Mouse (Mus musculus) CH12.LX (cell line): ENCODE measurements around the gene Alox12b. TPM values are rescaled to one million over a fixed set of nuclear protein-coding genes. Genes with fewer than 3 reads are reported as not detected.

Experiments used
- DNase-seq: peaks from one replicate; pipeline ENCODE4 v3.0.0-alpha.2; 2013; ENCODE audit errors: extremely low read depth
- H3K27ac ChIP-seq: 2 replicates; pipeline ENCODE4 v1.5.1; 2012; ENCODE audit warnings: low read depth, mild to moderate bottlenecking, control low read depth, moderate library complexity; ENCODE audit not compliant: insufficient read depth
- H3K27me3 ChIP-seq: replicated peaks from 2 replicates; pipeline ENCODE3; 2012; ENCODE audit warnings: inconsistent platforms
- H3K36me3 ChIP-seq, 2 experiments: replicated peaks in 1 of 2; 2 replicates each; pipeline versions ENCODE3 to v1.6.1; 2012; ENCODE audit warnings: inconsistent platforms in 1 of 2, low read length in 1 of 2, mild to moderate bottlenecking in 1 of 2, mixed read lengths in 1 of 2, moderate library complexity in 1 of 2; ENCODE audit not compliant: control insufficient read depth in 1 of 2, insufficient read depth in 1 of 2
- H3K4me1 ChIP-seq, 2 experiments: 2 replicates each; pipeline ENCODE4 v1.6.1; 2012; ENCODE audit warnings: inconsistent platforms in 1 of 2, moderate library complexity in 1 of 2; ENCODE audit not compliant: insufficient read depth in 2 of 2, control insufficient read depth in 1 of 2
- H3K4me2 ChIP-seq: 2 replicates; pipeline ENCODE4 v1.6.1; 2012; ENCODE audit warnings: low read depth, mild to moderate bottlenecking, control low read depth; ENCODE audit not compliant: poor library complexity, insufficient read depth, severe bottlenecking
- H3K4me3 ChIP-seq, 3 experiments: fragments of 150-350 bp in 1 of 3; sonication (generic) in 1 of 3; replicated peaks in 1 of 3; 2 replicates each; pipeline versions ENCODE3 to v1.5.1; 2011 to 2012; ENCODE audit warnings: low read depth in 2 of 3, low read length in 2 of 3, mild to moderate bottlenecking in 2 of 3, moderate library complexity in 2 of 3, control low read depth in 1 of 3, improper control_type of control experiment in 1 of 3, inconsistent platforms in 1 of 3, mixed read lengths in 1 of 3; ENCODE audit not compliant: poor library complexity in 1 of 3
- H3K79me2 ChIP-seq: replicated peaks from 2 replicates; pipeline ENCODE4 v1.6.1; 2012; ENCODE audit warnings: mild to moderate bottlenecking, moderate library complexity; ENCODE audit not compliant: control insufficient read depth, poor library complexity, insufficient read depth, severe bottlenecking; ENCODE audit errors: extremely low read depth
- H3K9ac ChIP-seq: 2 replicates; pipeline ENCODE4 v1.6.1; 2012; ENCODE audit warnings: low read depth, mild to moderate bottlenecking, control low read depth, moderate library complexity; ENCODE audit not compliant: insufficient read depth
- H3K9me3 ChIP-seq: replicated peaks from 2 replicates; pipeline ENCODE3; 2012; ENCODE audit warnings: low read length, inconsistent platforms, mixed read lengths
- BHLHE40 ChIP-seq: IDR thresholded peaks from 2 replicates; pipeline ENCODE4 v1.6.1; 2011; ENCODE audit warnings: mild to moderate bottlenecking, low read depth, low read length, improper control_type of control experiment
- CHD1 ChIP-seq: IDR thresholded peaks from 2 replicates; pipeline ENCODE4 v1.6.1; 2012; ENCODE audit warnings: low read depth, low read length, improper control_type of control experiment, inconsistent platforms
- CHD2 ChIP-seq: IDR thresholded peaks from 2 replicates; pipeline ENCODE4 v1.6.1; 2011; ENCODE audit warnings: low read length, improper control_type of control experiment
- CTCF ChIP-seq, 2 experiments: IDR thresholded peaks in 1 of 2; conservative IDR thresholded peaks in 1 of 2; 2 replicates each; pipeline ENCODE4 v1.5.1; 2011 to 2012; ENCODE audit warnings: low read depth in 2 of 2, low read length in 2 of 2, improper control_type of control experiment in 1 of 2, inconsistent platforms in 1 of 2, mild to moderate bottlenecking in 1 of 2, moderate library complexity in 1 of 2
- ELF1 ChIP-seq: IDR thresholded peaks from 2 replicates; pipeline ENCODE4 v1.6.1; 2014; ENCODE audit warnings: low read depth, mild to moderate bottlenecking, inconsistent platforms, low read length, improper control_type of control experiment
- ETS1 ChIP-seq: conservative IDR thresholded peaks from 2 replicates; pipeline ENCODE4 v1.6.1; 2012; ENCODE audit warnings: low read depth, mild to moderate bottlenecking, inconsistent platforms, low read length, improper control_type of control experiment, moderate library complexity
- GABPA ChIP-seq: IDR thresholded peaks from 2 replicates; pipeline ENCODE4 v1.6.1; 2012; ENCODE audit warnings: low read depth, low read length, improper control_type of control experiment, inconsistent platforms; ENCODE audit not compliant: insufficient replicate concordance
- IRF4 ChIP-seq: IDR thresholded peaks from 2 replicates; pipeline ENCODE4 v1.6.1; 2014; ENCODE audit warnings: low read depth, mild to moderate bottlenecking, inconsistent platforms, low read length, improper control_type of control experiment
- JUN ChIP-seq: IDR thresholded peaks from 2 replicates; pipeline ENCODE4 v1.6.1; 2011; ENCODE audit warnings: low read depth, mild to moderate bottlenecking, low read length, improper control_type of control experiment, moderate library complexity; ENCODE audit not compliant: insufficient read depth
- JUND ChIP-seq: conservative IDR thresholded peaks from 2 replicates; pipeline ENCODE4 v1.6.1; 2011; ENCODE audit warnings: low read depth, low read length, improper control_type of control experiment
- MAZ ChIP-seq: IDR thresholded peaks from 2 replicates; pipeline ENCODE4 v1.6.1; 2012; ENCODE audit warnings: low read depth, mild to moderate bottlenecking, inconsistent platforms, low read length, improper control_type of control experiment, moderate library complexity
- MEF2A ChIP-seq: IDR thresholded peaks from 2 replicates; pipeline ENCODE4 v1.6.1; 2014; ENCODE audit warnings: low read depth, mild to moderate bottlenecking, inconsistent platforms, low read length, improper control_type of control experiment, borderline replicate concordance
- NELFE ChIP-seq: IDR thresholded peaks from 2 replicates; pipeline ENCODE4 v1.6.1; 2011; ENCODE audit warnings: low read depth, low read length, improper control_type of control experiment
- NRF1 ChIP-seq: IDR thresholded peaks from 2 replicates; pipeline ENCODE4 v1.6.1; 2014; ENCODE audit warnings: low read depth, mild to moderate bottlenecking, inconsistent platforms, low read length, improper control_type of control experiment, moderate library complexity
- POLR2A ChIP-seq: IDR thresholded peaks from 2 replicates; pipeline ENCODE4 v1.6.1; 2011; ENCODE audit warnings: low read depth, mild to moderate bottlenecking, improper control_type of control experiment, low read length
- POLR2AphosphoS2 ChIP-seq: IDR thresholded peaks from 2 replicates; pipeline ENCODE4 v1.6.1; 2011; ENCODE audit warnings: low read depth, low read length, improper control_type of control experiment
- RCOR1 ChIP-seq: conservative IDR thresholded peaks from 2 replicates; pipeline ENCODE4 v1.6.1; 2012; ENCODE audit warnings: low read depth, mild to moderate bottlenecking, inconsistent platforms, low read length, improper control_type of control experiment
- SIN3A ChIP-seq: IDR thresholded peaks from 2 replicates; pipeline ENCODE4 v1.6.1; 2012; ENCODE audit warnings: low read length, improper control_type of control experiment, inconsistent platforms
- SMC3 ChIP-seq: IDR thresholded peaks from 2 replicates; pipeline ENCODE4 v1.6.1; 2011; ENCODE audit warnings: low read depth, low read length, improper control_type of control experiment
- TCF12 ChIP-seq: IDR thresholded peaks from 2 replicates; pipeline ENCODE4 v1.6.1; 2014; ENCODE audit warnings: low read depth, mild to moderate bottlenecking, inconsistent platforms, low read length, improper control_type of control experiment
- UBTF ChIP-seq: IDR thresholded peaks from 2 replicates; pipeline ENCODE4 v1.6.1; 2012; ENCODE audit warnings: low read depth, mild to moderate bottlenecking, inconsistent platforms, low read length, improper control_type of control experiment, moderate library complexity
- USF2 ChIP-seq: conservative IDR thresholded peaks from 2 replicates; pipeline ENCODE4 v1.6.1; 2011; ENCODE audit warnings: low read depth, low read length, improper control_type of control experiment
- ZKSCAN1 ChIP-seq: IDR thresholded peaks from 2 replicates; pipeline ENCODE4 v1.6.1; 2012; ENCODE audit warnings: low read depth, inconsistent platforms, low read length, improper control_type of control experiment, borderline replicate concordance
- ZNF384 ChIP-seq: IDR thresholded peaks from 2 replicates; pipeline ENCODE4 v1.6.1; 2012; ENCODE audit warnings: low read depth, low read length, improper control_type of control experiment, inconsistent platforms
- dilution Hi-C: fragments of 300-500 bp; cut with MboI; formaldehyde crosslinking; loops from 2 replicates; pipeline ENCODE4 v1.14.3; 2020; ENCODE audit warnings: low sequenced_read_pairs; ENCODE audit not compliant: extremely low pct_unique_long_range_greater_than_20kb, extremely low pct_ligation_motif_present
- in situ Hi-C: fragments of 300-500 bp; cut with MboI; formaldehyde crosslinking; loops from 3 replicates; pipeline ENCODE4 v1.14.3; 2019; ENCODE audit warnings: low sequenced_read_pairs, low pct_ligation_motif_present, low pct_unique_long_range_greater_than_20kb, mixed read lengths
- polyA plus RNA-seq: library from polyadenylated mRNA; unstranded; fragments of >175 nt; gene quantifications from 2 replicates; pipeline ENCODE4 v1.2.1, GENCODE M21; 2012; ENCODE audit warnings: low read depth; ENCODE audit not compliant: insufficient read length
- total RNA-seq, 2 experiments: library from RNA; depleted of rRNA; stranded (reverse); fragments of 300-350 nt in 1 of 2; fragments of >200 nt in 1 of 2; gene quantifications; 2 replicates each; pipeline ENCODE4 v1.2.3; 2012 to 2014

The Alox12b gene
- total and polyA plus RNA-seq, 3 experiments, result not detected

GRCm38 (mm10) chr11:69125919-69126705 is 30.7 kb upstream of the Alox12b start:
- Histone ChIP-seq H3K4me2 (peak overlapping the region; percentile 89), H3K9me3 (peaks cover 3% of the 10 kb centered on the region), H3K9ac (peak overlapping the region; percentile 51; the same call in 1 of the 2 replicates), H3K36me3 (no peaks in the 10 kb centered on the region), H3K27ac (no peak overlapping the region), H3K4me3 (peak overlapping the region; percentile 62 to 78 (median 65)), H3K27me3 (peaks cover 67% of the 10 kb centered on the region), H3K4me1 (peaks cover 3 to 26% of the 10 kb centered on the region in 2 experiments), H3K79me2 (no peaks in the 10 kb centered on the region)
- dilution Hi-C loops (no loop called here), in situ Hi-C loops (no loop called here)
- DNase-seq, result no peak
- no peak for TF ChIP-seq CHD1
- TF ChIP-seq GABPA, result no peak
- no peak for TF ChIP-seq SIN3A
- TF ChIP-seq JUND, result no peak
- no peak for TF ChIP-seq SMC3
- TF ChIP-seq JUN, result no peak
- no peak for TF ChIP-seq ZKSCAN1
- no peak for TF ChIP-seq BHLHE40
- no peak for TF ChIP-seq UBTF
- no peak for TF ChIP-seq NELFE
- no peak for TF ChIP-seq RCOR1
- no peak for TF ChIP-seq ZNF384
- TF ChIP-seq TCF12, result no peak
- TF ChIP-seq POLR2A, result no peak
- no peak for TF ChIP-seq USF2
- no peak for TF ChIP-seq POLR2AphosphoS2
- TF ChIP-seq ELF1, result no peak
- TF ChIP-seq MAZ, result no peak
- no peak for TF ChIP-seq CHD2
- TF ChIP-seq MEF2A, result no peak

GRCm38 (mm10) chr11:69126706-69127095 is 30.1 kb upstream of the Alox12b start:
- peaks cover 3 to 20% of the 10 kb centered on the region in 2 experiments for H3K4me1 ChIP-seq
- in situ Hi-C loops, result no loop called here
- no peak overlapping the region for H3K27ac ChIP-seq
- no peak overlapping the region for H3K9ac ChIP-seq
- H3K4me2 ChIP-seq, result no peak overlapping the region
- H3K36me3 ChIP-seq, result no peaks in the 10 kb centered on the region
- peaks cover 67% of the 10 kb centered on the region for H3K27me3 ChIP-seq
- TF ChIP-seq CTCF (conservative IDR thresholded peaks at IDR 0.05 in 1 of 2, IDR thresholded peaks at IDR 0.05 in 1 of 2; ENCODE audit: low read depth in 2 of 2, low read length in 2 of 2) (no peak), SIN3A (no peak), IRF4 (no peak), JUND (no peak), NRF1 (no peak), ETS1 (no peak)
- peak; percentile 29 for DNase-seq
- H3K9me3 ChIP-seq, result peaks cover 3% of the 10 kb centered on the region
- no peak overlapping the region for H3K4me3 ChIP-seq
- dilution Hi-C loops, result no loop called here
- no peaks in the 10 kb centered on the region for H3K79me2 ChIP-seq
